Mouse (Mus musculus): ENCODE measurements at regions not wholly inside any gene's neighbourhood (a gene's known extent, or its start where the extent isn't known, plus 50 kb on each side); places are given as distances from the start of the nearest gene placed in this dataset.

GRCm38 (mm10) chr3:14952169-14952729 is 66.2 kb downstream of the Car2 start:
- in situ Hi-C loops (cut with MboI, MseI) = no loop called here

GRCm38 (mm10) chr3:14952951-14953350 is 66.9 kb downstream of the Car2 start:
- in situ Hi-C loops (cut with MboI, MseI) = no loop called here

GRCm38 (mm10) chr3:14957481-14957880 is 71.4 kb downstream of the Car2 start:
- in situ Hi-C loops (cut with MboI, MseI) = no loop called here

GRCm38 (mm10) chr3:14958277-14958676 is 72.2 kb downstream of the Car2 start:
- in situ Hi-C loops (cut with MboI, MseI) = no loop called here

- in situ Hi-C loops (cut with MboI, MseI) = no loop called here
Observed at GRCm38 (mm10) chr3:14959586-14959985, 73.5 kb downstream of the Car2 start.

- in situ Hi-C loops (cut with MboI, MseI) = no loop called here
Observed at GRCm38 (mm10) chr3:14964795-14965194, 78.7 kb downstream of the Car2 start.

- in situ Hi-C loops (cut with MboI, MseI) = no loop called here
Observed at GRCm38 (mm10) chr3:14965438-14966044, 79.5 kb downstream of the Car2 start.

GRCm38 (mm10) chr3:14967235-14967634 is 81.2 kb downstream of the Car2 start:
- in situ Hi-C loops (cut with MboI, MseI) = no loop called here

GRCm38 (mm10) chr3:14968345-14968744 is 82.3 kb downstream of the Car2 start:
- in situ Hi-C loops (cut with MboI, MseI) = no loop called here

GRCm38 (mm10) chr3:14969698-14970097 is 83.6 kb downstream of the Car2 start:
- in situ Hi-C loops (cut with MboI, MseI) = no loop called here

- in situ Hi-C loops (cut with MboI, MseI) = no loop called here
Observed at GRCm38 (mm10) chr3:14971647-14972046, 85.6 kb downstream of the Car2 start.

GRCm38 (mm10) chr3:14974758-14975157 is 88.7 kb downstream of the Car2 start:
- in situ Hi-C loops (cut with MboI, MseI) = no loop called here

GRCm38 (mm10) chr3:14975203-14975602 is 89.1 kb downstream of the Car2 start:
- in situ Hi-C loops (cut with MboI, MseI) = no loop called here

GRCm38 (mm10) chr3:14979116-14979613 is 93.1 kb downstream of the Car2 start:
- in situ Hi-C loops (cut with MboI, MseI) = no loop called here

GRCm38 (mm10) chr3:14989635-14990034 is 103.6 kb downstream of the Car2 start:
- in situ Hi-C loops (cut with MboI, MseI) = loop anchor here in 1 of 2 experiments (10.0 kb wide), 1 partner anchor 105 kb away; the partner anchor contains the start of gene Car2

- in situ Hi-C loops (cut with MboI, MseI) = loop anchor here in 1 of 2 experiments (10.0 kb wide), 1 partner anchor 109 kb away; the partner anchor contains the start of gene Car2
Observed at GRCm38 (mm10) chr3:14993936-14994335, 107.9 kb downstream of the Car2 start.

- in situ Hi-C loops (cut with MboI, MseI) = loop anchor here in 1 of 2 experiments (10.0 kb wide), 1 partner anchor 112 kb away; the partner anchor contains the start of gene Car2
Observed at GRCm38 (mm10) chr3:14997241-14997640, 111.2 kb downstream of the Car2 start.

GRCm38 (mm10) chr3:14998521-14998920 is 112.4 kb downstream of the Car2 start:
- in situ Hi-C loops (cut with MboI, MseI) = loop anchor here in 1 of 2 experiments (10.0 kb wide), 1 partner anchor 114 kb away; the partner anchor contains the start of gene Car2

- in situ Hi-C loops (cut with MboI, MseI) = loop anchor here in 1 of 2 experiments (10.0 kb wide), 1 partner anchor 115 kb away; the partner anchor contains the start of gene Car2
Observed at GRCm38 (mm10) chr3:14999411-14999810, 113.3 kb downstream of the Car2 start.

- in situ Hi-C loops (cut with MboI, MseI) = loop anchor here in 1 of 2 experiments (10.0 kb wide), 1 partner anchor 115 kb away; the partner anchor contains the start of gene Car2
Observed at GRCm38 (mm10) chr3:14999914-15000313, 113.8 kb downstream of the Car2 start.

- in situ Hi-C loops (cut with MboI, MseI) = no loop called here
Observed at GRCm38 (mm10) chr3:15000657-15001056, 114.6 kb downstream of the Car2 start.

GRCm38 (mm10) chr3:15007821-15008220 is 121.7 kb downstream of the Car2 start:
- in situ Hi-C loops (cut with MboI, MseI) = no loop called here

- in situ Hi-C loops (cut with MboI, MseI) = no loop called here
Observed at GRCm38 (mm10) chr3:15008501-15008900, 122.4 kb downstream of the Car2 start.

All from T-helper 17 cell (primary cell).